Mouse (Mus musculus): ENCODE measurements at regions not wholly inside any gene's neighbourhood (a gene's known extent, or its start where the extent isn't known, plus 50 kb on each side); places are given as distances from the start of the nearest gene placed in this dataset.
A peak's percentile ranks its signal among the peaks of the same experiment; 100 is the strongest.

- DNase-seq, result no peak
Observed at GRCm38 (mm10) chr15:70920138-70920537, 2914.2 kb upstream of the Gm6569 start.

- peak in 1 of 2 experiments; percentile 32 for DNase-seq
Observed at GRCm38 (mm10) chr15:70920862-70921261, 2913.5 kb upstream of the Gm6569 start.

All from kidney, adult 8-10 months (tissue).